Mouse (Mus musculus) ovary, postnatal 14 days (tissue): ENCODE measurements around the gene Slc27a1.

Experiments
- DNase-seq: peaks from one replicate; pipeline ENCODE4 v3.0.0; 2022; ENCODE audit warnings: low spot score

Slc27a1 gene

DNA sequence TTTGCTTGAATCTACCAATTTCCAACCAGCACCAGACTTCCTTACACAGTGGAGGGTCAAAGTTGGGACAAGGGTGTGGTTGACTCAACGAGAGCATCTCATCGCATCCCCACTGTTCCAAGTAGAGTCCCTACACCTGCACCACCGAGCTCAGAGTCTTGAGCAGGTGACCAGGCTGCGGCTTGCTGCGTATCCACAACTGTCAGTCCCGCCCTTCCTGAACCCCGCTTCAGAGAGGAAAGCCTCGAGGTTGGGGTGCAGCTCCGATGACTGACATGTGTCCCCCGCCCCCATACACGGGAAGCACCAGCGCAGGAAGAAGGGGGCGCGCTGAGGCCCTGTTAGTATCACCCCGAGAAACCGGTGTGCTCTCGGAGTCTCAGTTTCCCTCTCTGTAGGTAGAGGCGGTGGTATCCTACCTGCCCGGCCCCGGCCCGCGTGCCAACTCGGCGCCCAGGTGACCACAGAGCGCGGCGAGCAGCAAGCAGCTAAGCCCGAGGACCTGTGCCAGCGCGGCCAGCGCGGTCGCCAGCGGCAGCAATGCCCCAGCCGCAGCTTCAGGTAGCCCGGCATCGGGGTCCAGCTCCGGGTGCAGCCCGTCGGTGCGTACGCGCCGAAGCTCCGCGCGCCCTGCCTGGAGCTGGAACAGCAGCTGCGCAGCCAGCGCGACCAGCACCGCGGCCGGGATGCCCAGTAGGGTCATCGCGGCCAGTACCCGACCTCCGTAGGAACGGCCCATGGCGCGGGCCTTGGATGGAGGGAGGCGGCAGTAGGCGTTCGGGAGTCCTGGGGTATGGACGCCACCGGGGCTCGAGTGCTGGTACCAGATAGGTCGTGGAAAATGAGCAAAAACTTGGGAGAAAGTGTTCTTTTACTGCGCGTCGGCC, 10.4 kb upstream of the Slc27a1 start, which contains the start of gene Tmem221:
Gene Tmem221 (minus strand): TSS at position 801 of the 887 bp plus-strand sequence.
- DNase-seq, result no peak

DNA sequence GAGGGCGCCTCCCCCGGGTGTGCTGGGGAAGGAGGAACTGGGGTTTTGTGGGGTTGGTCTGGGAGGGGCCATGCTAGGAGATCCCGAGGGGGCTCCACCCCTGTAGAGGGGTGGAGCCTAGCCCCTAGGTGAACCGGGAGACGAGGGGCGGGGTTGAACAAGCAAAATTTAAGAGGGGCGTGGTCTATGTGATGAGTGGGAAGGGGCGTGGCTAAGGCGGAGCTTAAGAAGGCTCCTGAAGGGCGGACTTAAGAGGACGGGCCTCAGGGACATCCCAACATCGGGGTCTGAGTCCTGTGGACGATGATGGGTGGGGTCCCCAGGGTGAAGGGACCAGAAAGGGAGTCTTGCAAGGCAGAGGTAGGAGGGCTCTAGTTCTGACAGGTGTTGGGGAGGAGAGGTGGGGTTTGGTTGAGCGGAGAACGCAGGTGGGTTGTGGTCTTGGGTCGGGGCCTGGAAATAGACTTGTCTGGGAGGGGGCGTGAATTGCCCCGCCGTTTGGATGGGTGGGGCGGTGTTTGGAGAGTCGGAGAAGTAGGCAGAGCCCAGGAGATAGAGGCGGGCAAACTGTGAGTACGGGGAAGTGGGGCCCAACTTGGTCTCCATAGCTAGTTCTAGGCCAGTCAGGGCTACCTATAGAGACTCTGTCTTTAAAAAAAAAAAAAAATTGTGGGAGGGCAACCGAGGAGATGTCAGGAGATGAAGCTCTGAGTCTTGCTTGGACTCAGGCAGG, 9.6 kb upstream of the Slc27a1 start:
- peak; percentile 67 for DNase-seq

DNA sequence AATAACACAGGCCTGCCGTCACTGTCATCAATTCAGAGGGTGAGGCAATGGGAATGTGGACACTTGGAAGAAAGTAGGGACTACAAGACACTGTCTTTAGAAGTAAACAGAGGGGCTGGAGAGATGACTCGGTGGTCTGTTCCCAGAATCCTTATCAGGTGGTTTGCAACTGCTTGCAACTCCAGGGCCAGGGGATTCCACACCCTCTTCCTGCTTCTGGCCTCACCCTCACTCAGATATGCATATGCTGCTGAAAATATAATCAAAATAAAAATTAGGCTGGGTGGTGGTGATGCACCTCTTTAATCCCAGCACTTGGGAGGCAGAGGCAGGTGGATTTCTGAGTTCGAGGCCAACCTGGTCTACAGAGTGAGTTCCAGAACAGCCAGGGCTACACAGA, 8.6 kb upstream of the Slc27a1 start:
- no peak for DNase-seq

DNA sequence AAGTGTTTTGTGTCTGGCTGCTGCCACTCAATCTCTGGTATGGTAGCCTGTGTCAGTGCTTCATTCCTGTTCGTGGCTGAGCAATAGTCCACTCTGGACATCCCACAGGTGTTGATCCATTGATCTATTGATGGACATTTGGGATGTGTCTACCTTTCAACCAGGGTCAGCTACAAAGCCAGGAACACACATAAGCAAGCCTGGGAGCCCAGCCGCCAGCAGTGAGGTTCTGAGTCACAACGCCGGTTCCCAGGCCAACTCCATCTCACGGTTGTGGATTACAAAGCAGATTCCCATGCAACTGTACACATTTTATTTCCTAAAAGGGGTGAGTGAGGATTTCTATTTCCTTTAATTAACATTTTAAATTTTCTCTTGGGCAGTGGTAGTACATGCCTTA, 7.9 kb upstream of the Slc27a1 start:
- DNase-seq, result no peak

DNA sequence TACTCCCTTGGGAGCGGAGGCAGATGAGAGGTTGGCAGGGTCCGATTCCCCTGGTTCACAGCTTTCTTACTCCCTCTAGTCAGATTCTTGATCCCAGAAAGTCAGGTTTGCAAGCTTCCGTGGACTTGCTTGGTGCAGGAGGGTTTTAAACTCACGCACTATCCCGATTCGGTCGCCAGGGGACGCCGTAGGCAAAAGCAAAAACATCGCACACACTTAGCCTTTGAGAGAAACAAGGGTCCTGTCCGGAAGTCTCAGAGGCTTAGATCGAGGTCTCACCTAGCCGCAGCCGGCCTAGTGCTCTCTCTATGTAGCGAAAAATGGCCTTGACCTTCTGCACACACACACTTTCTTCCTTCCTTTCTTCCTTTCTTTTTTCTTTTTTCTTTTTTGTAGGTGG, 7.3 kb upstream of the Slc27a1 start:
- DNase-seq, result peak; percentile 54

DNA sequence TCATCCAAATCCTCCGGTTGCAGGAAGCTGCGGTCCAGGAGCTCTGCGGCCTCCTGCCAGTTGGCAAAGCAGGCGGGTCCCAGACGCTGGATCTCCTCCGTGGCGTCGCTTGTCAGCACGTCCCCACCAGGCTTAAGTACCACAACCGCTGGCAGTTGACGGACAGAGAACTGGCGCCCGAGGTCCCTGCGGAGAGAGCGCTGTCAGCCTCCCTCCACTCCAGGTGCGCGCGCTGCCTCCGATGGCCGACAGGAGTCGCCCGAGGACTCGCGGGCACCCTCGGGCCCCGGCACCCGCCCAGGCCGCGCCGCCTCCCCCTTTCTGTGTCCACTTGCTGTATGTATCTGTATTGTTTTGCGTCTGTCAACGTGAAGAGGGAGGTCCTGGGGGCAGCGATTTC, 5.9 kb upstream of the Slc27a1 start:
- peak; percentile 86 for DNase-seq

DNA sequence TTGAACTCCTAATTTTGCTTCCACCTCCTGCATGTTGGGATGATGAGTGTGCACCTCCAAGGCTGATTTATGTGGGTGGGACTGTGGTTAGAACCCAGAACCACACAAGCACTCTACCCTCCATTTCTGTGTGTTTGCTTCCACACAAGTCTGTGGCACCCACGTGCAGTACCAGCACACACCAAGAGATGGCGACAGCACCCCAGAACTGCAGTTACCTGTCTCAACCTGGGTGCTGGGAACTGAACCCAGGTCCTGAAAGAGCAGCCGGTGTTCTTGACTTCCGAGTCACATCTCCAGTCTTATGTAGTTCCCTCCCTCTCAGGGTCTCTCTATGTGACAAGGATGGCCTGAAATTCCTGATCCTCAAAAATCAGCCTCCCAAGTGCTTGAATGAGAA, 4.7 kb upstream of the Slc27a1 start:
- DNase-seq, result no peak

DNA sequence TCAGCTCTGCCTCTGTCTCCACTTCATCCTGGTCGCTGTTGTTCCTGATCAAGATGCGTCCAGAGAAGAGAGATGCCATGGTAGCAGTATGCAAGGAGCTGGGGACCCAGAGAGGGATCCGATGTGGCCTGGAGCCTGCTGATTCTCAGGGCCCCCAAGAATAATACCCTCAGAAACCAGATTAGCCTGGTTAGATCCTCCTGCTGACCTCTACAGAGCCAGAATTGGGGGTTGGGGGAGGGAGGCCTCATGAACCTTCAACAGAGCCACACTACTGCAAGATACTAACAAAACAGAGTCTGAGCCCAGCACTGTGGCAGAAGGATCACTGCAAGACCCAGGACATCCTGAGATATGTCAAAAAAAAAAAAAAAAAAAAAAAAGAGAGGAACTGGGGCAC, 2.2 kb upstream of the Slc27a1 start, which contains the start of gene Nxnl1:
Gene Nxnl1 (minus strand): TSS at position 101 of the 400 bp plus-strand sequence.
- DNase-seq, result no peak

DNA sequence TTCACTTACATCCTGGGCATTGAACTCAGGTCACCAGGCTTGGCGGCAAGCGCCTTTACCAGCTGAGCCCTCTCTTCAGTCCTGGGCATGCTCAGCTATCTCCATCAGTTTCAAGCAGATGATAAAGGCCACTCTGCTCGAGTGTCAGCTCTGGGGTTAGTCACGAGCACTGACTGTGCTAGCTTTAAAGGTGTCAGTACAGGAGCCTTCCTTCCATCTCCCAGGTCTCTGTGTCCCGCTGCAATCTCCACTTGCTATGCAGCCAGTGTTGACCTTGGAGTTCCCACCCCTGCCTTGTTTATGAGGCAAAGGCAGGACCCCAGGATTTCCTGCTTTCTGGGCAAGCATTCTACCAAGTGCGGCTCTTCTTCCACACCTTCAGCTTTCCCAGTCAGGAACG, 1.1 kb upstream of the Slc27a1 start:
- DNase-seq, result no peak

DNA sequence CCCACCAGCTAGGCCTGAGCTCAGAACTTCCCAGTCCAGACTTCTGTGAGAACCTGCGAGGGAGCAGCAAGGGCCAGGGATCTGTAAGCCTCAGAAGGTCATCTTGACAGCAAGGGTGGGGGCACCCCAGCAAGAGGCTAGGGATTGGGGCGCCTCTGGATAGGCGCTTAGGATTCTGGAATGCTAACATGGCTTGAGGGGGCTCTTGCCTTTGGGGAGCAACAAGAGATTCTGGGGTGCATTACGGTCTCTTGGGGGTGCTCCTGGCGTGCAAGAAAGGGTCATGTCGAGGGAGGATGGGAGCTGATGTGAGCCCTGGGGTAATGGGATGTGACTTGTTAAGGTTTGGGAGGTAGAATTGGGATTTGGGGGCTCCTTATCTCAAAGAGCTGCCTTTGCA, 259 bp downstream of the Slc27a1 start:
- DNase-seq, result peak; percentile 41

DNA sequence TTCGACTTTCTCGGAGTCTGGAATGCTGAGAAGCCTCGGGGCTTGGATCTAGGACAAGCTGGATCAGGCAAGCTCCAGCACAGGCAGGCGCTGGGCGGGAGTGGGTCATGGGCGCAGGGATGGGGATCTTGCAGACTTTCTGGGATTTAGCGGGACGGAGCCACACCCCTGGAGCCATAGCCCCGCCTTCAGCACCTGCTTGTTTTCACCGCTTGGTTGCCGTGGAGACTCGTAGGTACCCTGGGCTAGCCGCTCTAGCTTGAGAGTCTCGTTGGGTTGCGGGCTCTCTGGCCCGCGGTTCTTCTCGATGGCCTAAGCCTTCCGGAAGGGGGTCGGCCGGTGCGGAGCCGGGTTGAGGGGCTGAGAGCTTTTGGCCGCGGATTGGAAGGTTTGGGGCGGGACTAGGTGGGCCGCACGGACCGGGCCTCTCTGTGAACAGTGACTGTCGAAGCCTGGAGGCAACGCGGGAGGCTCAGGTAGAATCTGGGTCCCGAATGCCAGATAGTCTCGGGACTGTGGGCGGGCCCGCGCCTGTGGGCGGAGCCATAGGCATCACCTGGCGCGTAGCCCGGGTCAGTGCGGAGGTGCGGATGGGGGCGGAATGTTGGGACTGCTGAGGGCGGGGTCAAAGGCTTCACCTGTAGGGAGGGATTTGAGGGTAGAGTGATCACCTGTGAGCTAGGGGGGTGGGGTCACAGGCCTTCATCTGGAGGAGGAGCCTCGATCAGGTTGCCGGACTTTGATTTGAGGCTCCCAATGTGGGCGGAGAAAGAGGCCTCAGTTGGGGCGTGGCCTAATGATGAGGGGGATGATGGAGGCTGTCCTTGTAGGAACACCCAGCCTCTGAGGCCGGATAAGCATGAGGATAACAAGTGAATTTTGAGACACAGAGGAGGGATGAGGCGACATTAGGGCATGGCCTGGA, 946 bp downstream of the Slc27a1 start:
- DNase-seq, result peak; percentile 90

DNA sequence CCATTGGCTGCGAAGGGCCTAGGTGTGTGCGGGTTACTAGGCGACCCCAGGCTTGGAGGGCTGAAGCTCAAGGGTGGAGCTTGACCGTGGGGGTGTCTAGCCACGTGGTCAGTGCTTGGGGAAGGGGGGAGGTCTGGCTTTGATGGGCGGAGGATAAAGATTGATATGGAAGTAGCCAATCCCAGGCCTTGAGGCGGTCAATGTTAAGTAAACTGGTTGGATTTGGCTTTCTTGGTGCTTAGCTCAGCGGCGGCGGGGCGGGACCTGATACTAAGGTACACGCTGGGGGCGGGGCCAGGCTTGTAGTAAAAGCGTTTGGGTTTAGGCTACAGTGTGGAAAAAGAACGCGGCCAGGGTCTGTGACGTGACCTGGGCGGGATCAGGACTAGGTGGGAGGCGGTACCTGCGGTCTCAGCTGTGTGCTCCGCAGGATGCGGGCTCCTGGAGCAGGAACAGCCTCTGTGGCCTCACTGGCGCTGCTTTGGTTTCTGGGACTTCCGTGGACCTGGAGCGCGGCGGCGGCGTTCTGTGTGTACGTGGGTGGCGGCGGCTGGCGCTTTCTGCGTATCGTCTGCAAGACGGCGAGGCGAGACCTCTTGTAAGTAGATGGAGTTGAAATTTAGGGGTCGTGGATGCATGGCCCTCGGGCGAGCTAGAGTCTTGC, 1.7 kb downstream of the Slc27a1 start:
- peak; percentile 82 for DNase-seq

DNA sequence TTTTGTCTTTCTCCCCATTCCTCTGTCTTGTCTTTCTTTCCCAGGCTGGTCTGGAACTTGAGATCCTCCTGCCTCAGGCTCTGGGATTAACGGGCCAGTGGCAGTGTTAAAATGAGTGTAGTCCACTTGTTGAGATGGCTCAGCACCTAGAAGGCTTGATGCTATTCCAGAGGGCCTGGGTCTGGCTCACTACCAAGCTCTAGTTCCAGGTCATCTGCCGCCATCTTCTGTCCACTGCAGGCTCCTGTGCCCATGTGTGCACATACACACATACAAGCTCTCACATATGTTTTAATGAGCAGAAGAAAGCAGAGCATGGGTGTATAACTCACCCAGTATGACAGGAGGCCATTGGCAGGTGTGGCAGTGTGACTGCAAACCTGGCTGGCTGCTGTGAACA, 3.4 kb downstream of the Slc27a1 start:
- DNase-seq, result no peak

DNA sequence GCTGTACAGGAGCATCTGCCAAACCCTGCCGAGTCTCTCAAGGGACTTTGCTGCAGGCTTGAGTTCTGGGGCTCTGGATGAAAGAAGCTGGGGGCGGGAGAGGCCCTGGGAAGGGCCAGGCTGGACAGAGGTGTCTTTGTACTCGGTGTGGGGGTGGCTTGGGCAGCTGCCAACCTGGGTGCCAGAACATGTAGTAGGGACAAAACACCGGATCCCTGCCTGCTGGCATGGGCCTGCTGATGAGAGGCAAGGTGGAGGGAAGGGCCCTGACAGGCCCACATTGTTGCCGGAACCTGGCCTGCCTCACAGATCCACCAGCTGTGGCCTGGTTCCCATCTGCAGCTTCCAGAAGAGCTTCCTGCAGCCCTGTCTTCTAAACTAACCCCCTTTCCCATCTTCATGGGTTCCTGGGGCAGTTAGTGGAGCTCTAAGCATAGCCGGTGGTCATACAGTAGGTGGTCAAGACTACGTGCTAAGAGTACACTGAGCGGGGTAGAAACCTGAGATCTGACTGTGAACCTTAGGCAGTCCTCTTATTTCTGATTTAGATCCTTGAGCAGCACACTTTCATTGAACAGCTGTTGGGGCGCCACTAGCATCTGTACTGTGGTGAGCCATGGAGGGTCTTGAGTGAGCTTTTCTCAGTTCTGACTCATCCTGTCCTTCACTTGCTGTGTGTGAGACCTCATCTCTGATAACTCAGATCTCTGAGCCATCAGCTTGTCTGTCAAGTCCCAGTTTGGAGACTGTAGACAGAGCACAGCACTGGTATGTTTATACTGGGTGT, 4.4 kb downstream of the Slc27a1 start:
- DNase-seq, result peak; percentile 65

DNA sequence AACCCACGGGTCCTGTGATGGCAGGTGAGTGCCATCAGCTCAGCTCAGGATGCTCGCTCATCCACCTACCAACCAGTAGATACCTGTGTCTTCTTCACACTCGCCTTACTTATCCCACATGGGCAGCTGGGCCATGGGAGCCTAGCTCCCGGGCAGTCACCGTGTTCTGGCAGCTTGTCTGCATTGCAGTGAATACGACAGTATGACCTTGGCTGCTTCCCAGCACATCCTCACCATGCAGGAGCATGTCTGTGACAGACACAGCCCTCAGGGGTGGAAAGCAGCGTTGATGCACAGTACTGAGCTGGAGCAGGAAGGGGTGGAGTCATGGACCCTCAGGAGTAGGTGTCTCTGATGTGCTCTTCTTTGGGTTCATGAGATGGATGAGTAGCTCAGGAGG, 5.7 kb downstream of the Slc27a1 start:
- DNase-seq, result no peak

DNA sequence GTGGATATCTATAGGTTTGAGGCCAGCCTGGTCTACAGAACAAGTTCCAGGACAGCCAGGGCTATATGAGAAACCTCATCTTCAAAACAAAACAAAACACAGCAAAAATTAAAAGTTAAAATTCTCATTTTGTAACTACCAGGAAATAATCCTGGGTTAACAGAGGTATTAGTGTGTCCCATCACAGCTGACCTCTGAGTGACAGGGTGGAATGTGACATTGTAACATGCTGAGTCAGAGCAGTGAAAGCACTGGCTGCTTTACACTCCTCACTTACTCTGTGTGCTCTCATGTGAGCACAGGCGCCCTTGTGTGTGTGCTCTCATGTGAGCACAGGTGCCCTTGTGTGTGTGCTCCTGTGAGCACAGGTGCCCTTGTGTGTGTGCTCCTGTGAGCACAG, 6.3 kb downstream of the Slc27a1 start:
- no peak for DNase-seq

DNA sequence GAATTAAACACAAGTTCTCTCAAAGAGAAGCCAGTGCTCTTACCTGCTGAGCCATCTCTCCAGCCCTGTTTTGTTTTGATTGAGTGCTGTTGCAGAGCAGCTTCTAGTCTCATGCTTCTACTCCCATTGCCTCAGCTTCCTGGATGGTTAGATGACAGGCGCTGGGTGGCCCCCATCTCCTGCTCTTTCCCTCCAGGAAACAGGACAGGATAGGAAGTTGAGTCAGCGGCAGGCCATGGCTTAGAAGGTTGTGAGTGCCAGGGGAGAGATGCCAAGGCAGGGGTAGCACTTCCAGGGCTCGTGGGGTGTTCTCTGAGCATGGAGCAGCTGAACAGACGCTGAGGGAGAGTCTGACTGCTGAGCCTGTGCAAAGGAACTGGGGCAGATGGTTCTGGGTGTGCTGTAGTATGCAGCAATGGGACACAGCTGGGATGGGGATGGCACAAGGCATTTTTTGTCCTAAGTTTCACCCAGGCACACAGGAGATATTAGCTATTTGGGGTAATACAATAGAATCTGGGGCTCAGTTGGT, 9.2 kb downstream of the Slc27a1 start:
- DNase-seq, result no peak

DNA sequence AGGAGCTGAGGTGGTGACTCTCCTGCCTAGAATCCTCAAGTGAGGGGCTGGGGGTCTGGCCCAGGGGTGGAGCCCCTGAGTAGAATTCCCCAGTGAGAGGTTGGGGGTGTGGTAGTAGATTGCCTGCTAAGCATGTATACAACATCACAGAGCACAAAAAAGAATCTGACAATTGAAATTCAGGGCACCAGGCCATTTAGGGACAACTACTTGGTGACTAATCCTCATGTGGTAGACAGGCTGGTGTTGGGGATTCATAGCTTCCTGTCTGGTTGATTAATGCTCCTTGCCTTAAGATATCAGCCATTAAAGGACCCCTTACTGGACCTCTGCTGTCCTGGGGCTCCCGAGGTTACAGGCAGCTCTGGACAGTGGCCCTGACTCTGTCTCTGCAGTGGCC, 10.3 kb downstream of the Slc27a1 start:
- no peak for DNase-seq

DNA sequence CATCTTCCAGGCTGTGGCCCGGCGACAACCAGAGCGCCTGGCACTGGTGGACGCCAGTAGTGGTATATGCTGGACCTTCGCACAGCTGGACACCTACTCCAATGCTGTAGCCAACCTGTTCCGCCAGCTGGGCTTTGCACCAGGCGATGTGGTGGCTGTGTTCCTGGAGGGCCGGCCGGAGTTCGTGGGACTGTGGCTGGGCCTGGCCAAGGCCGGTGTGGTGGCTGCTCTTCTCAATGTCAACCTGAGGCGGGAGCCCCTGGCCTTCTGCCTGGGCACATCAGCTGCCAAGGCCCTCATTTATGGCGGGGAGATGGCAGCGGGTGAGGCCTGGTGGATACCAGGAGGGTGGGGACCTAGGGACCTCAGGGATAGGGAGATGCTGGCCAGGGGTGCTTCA, 10.8 kb downstream of the Slc27a1 start:
- DNase-seq, result no peak

DNA sequence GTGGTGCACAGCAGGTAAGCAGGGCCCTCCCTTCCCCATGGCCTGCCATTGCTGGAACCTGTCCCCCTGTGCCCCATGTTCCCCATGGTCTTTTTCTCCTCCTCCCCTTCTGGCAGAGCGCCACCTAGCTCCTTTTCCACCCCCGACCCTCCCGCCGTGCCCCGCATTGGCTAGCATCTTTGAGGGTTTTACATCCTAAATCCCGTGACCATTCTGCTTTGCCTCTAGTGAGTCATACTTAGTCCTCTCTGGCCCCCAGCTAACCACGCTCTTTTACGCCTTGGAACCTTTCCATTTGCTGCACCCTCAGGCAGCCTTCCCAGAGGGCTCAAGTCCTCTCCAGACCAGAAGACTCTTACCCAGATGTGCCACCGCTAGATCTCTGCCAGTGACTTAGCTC, 11.5 kb downstream of the Slc27a1 start:
- no peak for DNase-seq

DNA sequence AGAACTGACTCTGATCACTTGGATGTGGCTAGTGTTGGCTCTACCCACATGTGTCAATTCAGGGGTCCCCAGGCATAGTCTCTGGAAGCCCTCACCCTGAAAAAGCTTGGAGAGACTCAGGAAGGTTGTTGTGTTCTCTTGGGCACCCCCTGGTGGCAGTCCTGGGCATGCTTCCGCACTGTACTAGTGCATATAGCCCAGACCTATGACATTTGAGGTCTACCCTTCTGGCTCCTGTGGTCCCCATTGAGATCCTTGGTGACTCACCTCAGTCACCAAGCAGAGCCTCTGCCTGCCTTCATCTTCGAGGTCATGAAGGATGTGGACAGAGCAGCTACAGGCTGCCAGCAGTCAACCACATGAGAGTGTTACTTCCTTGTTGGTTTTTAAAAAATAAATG, 18.2 kb downstream of the Slc27a1 start:
- DNase-seq, result no peak
